Mouse (Mus musculus) liver (tissue): ENCODE data around the gene Specc1l.

Experiments used
- DNase-seq: peaks from one replicate; pipeline ENCODE4 v3.0.0-alpha.2; 2020; ENCODE audit warnings: mixed read lengths

The Specc1l gene

GRCm38 (mm10) chr10:75224630-75225029, 12.8 kb downstream of the Specc1l start:
- DNase-seq, result no peak

GRCm38 (mm10) chr10:75227381-75227780, 15.5 kb downstream of the Specc1l start:
- no peak for DNase-seq

GRCm38 (mm10) chr10:75230572-75230971, 18.7 kb downstream of the Specc1l start:
- no peak for DNase-seq

GRCm38 (mm10) chr10:75231876-75232275, 20.0 kb downstream of the Specc1l start:
- DNase-seq, result no peak

GRCm38 (mm10) chr10:75232612-75233155, 20.8 kb downstream of the Specc1l start:
- DNase-seq, result no peak

- DNase-seq, result no peak
Observed at GRCm38 (mm10) chr10:75233489-75233888, 21.6 kb downstream of the Specc1l start.

GRCm38 (mm10) chr10:75235726-75236125, 23.9 kb downstream of the Specc1l start:
- DNase-seq, result no peak

- no peak for DNase-seq
Observed at GRCm38 (mm10) chr10:75236156-75236555, 24.3 kb downstream of the Specc1l start.

- DNase-seq, result no peak
Observed at GRCm38 (mm10) chr10:75237166-75237565, 25.3 kb downstream of the Specc1l start.

- no peak for DNase-seq
Observed at GRCm38 (mm10) chr10:75240583-75241250, 28.8 kb downstream of the Specc1l start.

GRCm38 (mm10) chr10:75245806-75246205, 33.9 kb downstream of the Specc1l start:
- DNase-seq, result no peak

GRCm38 (mm10) chr10:75246331-75246730, 34.5 kb downstream of the Specc1l start:
- DNase-seq, result no peak

GRCm38 (mm10) chr10:75251011-75251410, 39.1 kb downstream of the Specc1l start:
- DNase-seq, result no peak

- DNase-seq, result no peak
Observed at GRCm38 (mm10) chr10:75252301-75253022, 40.6 kb downstream of the Specc1l start.

- no peak for DNase-seq
Observed at GRCm38 (mm10) chr10:75255091-75255490, 43.2 kb downstream of the Specc1l start.

- DNase-seq, result no peak
Observed at GRCm38 (mm10) chr10:75257401-75257800, 45.5 kb downstream of the Specc1l start.

- no peak for DNase-seq
Observed at GRCm38 (mm10) chr10:75258241-75258640, 46.4 kb downstream of the Specc1l start.

GRCm38 (mm10) chr10:75261268-75261667, 49.4 kb downstream of the Specc1l start:
- DNase-seq, result no peak

- no peak for DNase-seq
Observed at GRCm38 (mm10) chr10:75264993-75265555, 53.2 kb downstream of the Specc1l start.

GRCm38 (mm10) chr10:75273020-75273419, 61.1 kb downstream of the Specc1l start:
- no peak for DNase-seq

- no peak for DNase-seq
Observed at GRCm38 (mm10) chr10:75276427-75277013, 64.6 kb downstream of the Specc1l start.

- no peak for DNase-seq
Observed at GRCm38 (mm10) chr10:75277501-75277900, 65.6 kb downstream of the Specc1l start.

- peak; percentile 23 for DNase-seq
Observed at GRCm38 (mm10) chr10:75282648-75283047, 70.8 kb downstream of the Specc1l start.
